Mouse (Mus musculus): ENCODE measurements around the gene Dop1b. TPM values are rescaled to one million over a fixed set of nuclear protein-coding genes. Genes with fewer than 3 reads are reported as not detected.

Dop1b gene
- polyA plus RNA-seq, 1 experiment from 2014 or later, result 11.2 TPM

DNA sequence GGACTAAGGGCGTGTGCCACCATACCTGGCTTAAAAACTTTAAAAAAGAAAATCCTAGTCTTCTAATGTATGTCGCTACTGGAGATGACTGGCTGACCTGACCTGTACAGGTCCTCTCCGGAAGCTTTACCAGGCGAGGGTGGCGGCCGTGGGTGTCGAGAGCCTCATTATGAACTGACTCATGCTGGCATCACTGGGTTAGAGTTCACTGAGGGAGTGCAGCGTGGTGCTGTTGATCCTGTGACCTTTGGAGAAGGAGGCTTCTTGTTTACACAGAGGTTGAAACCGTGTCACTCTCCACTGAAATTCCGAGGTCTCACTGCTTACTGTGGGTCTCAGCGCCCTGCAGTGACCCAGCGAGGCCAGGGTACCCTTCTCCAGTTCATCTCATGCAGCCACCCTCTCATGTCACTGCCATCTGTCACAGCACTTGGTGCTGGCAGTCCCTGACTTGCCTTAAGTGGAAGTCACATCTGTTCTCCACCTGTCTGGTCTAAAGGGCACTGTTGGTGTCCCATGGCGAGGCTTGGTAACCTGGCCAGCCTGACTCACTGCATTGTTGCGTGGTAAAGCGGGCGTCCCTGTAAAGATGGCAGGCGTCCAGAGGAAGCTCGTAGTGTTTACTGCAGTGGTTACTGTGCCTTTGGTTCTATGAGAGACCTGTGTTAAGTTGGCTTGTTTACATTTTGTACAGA lies 21.3 kb downstream of the Dop1b start:
- ATAC-seq (ENCODE audit: insufficient number of reproducible peaks, insufficient read depth, low FRiP score, low TSS enrichment, low read depth), result no peak
- Histone ChIP-seq H3K4me2 (no peak overlapping the region), H3K36me3 (no peaks in the 10 kb centered on the region), H3K9ac (replicated peaks) (0 out of 2 replicates have a peak overlapping the region, but pooled peaks have one; percentile 14), H3K4me3 (replicated peaks) (no peak overlapping the region), H3K9me3 (no peaks in the 10 kb centered on the region), H3K27ac (no peak overlapping the region), H3K4me1 (replicated peaks) (peaks cover 10% of the 10 kb centered on the region), H3K27me3 (no peaks in the 10 kb centered on the region)
- WGBS, result 73% methylated on average over 18 of the region's 18 CpGs

- H3K9ac ChIP-seq (replicated peaks), result no peak overlapping the region
- ATAC-seq (ENCODE audit: insufficient number of reproducible peaks, insufficient read depth, low FRiP score, low TSS enrichment, low read depth), result no peak
- H3K4me2 ChIP-seq, result no peak overlapping the region
- 90% methylated on average over 11 of the region's 11 CpGs for WGBS
- H3K4me1 ChIP-seq (replicated peaks), result no peaks in the 10 kb centered on the region
- no peaks in the 10 kb centered on the region for H3K27me3 ChIP-seq
- no peak overlapping the region for H3K4me3 ChIP-seq (replicated peaks)
- no peak overlapping the region for H3K27ac ChIP-seq
- H3K36me3 ChIP-seq, result peaks cover 9% of the 10 kb centered on the region; the same call in 1 of the 2 replicates
- H3K9me3 ChIP-seq, result no peaks in the 10 kb centered on the region
These were observed 27.5 kb downstream of the Dop1b start for GRCm38 (mm10) chr16:93739251-93739650.

GRCm38 (mm10) chr16:93742903-93743302 lies 31.2 kb downstream of the Dop1b start:
- H3K27me3 ChIP-seq, result no peaks in the 10 kb centered on the region
- no peaks in the 10 kb centered on the region; the same call in 1 of the 2 replicates for H3K4me1 ChIP-seq (replicated peaks)
- H3K9me3 ChIP-seq, result no peaks in the 10 kb centered on the region
- no peak overlapping the region for H3K27ac ChIP-seq
- no peak overlapping the region for H3K4me3 ChIP-seq (replicated peaks)
- peaks cover 9% of the 10 kb centered on the region; the same call in 1 of the 2 replicates for H3K36me3 ChIP-seq
- 69% methylated on average over 1 of the region's 1 CpGs for WGBS
- ATAC-seq (ENCODE audit: insufficient number of reproducible peaks, insufficient read depth, low FRiP score, low TSS enrichment, low read depth), result no peak
- H3K9ac ChIP-seq (replicated peaks), result no peak overlapping the region
- H3K4me2 ChIP-seq, result no peak overlapping the region

DNA sequence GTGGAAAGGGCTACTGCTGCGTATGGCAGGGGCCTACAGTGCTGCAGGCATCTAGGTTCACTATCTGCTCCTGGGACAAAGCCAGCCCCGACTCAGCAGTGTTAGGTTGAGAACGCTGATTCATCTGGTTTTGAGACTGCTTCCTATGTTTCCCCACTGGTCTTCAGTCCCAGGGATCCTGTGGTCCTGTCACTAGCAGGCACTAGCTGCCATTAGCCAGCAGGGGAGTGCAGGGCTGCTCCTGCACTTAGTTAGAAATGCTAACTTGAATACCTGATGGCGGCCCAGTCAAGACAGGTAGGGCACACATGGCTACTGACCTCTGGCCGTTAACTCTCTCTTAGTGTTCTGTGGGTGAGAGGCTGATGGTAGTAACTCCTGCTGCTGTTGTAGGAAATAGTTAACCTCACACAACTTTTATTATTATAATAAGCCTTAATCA lies 32.4 kb downstream of the Dop1b start:
- Histone ChIP-seq H3K9me3 (no peaks in the 10 kb centered on the region), H3K9ac (replicated peaks) (0 out of 2 replicates have a peak overlapping the region, but pooled peaks have one; percentile 18), H3K4me3 (replicated peaks) (no peak overlapping the region), H3K27ac (peak overlapping the region; percentile 41; the same call in 1 of the 2 replicates), H3K36me3 (peaks cover 9% of the 10 kb centered on the region; the same call in 1 of the 2 replicates), H3K27me3 (no peaks in the 10 kb centered on the region), H3K4me1 (replicated peaks) (no peaks in the 10 kb centered on the region; the same call in 1 of the 2 replicates), H3K4me2 (no peak overlapping the region)
- no peak for ATAC-seq (ENCODE audit: insufficient number of reproducible peaks, insufficient read depth, low FRiP score, low TSS enrichment, low read depth)
- WGBS, result 62% methylated on average over 5 of the region's 5 CpGs

DNA sequence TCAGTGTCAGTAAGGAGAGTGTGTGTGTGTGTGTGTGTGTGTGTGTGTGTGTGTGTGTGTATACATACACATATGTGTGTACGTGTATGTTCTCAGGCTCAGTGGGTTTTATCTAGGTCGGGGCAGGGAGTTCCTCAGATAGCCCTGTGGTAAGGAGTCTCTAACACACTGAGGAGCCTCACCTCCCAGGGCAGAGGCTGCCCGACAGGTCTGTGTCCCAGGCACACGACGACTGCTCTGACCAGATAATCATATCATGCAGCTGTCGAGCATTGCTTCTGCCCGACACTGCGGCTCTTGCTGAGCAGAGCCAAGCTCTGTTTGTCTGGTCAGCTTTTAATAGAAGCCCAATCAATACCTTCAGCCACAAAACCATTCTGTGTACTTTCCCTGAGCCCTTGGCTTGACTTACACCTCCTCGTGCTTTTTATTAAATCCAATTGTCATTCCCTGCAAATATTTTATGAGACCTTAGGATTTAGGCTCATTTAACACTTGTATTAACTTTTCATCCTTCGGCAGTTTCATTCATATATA lies 33.2 kb downstream of the Dop1b start:
- H3K4me2 ChIP-seq, result no peak overlapping the region
- no peak overlapping the region for H3K27ac ChIP-seq
- no peak overlapping the region for H3K4me3 ChIP-seq (replicated peaks)
- no peaks in the 10 kb centered on the region; the same call in 1 of the 2 replicates for H3K4me1 ChIP-seq (replicated peaks)
- ATAC-seq (ENCODE audit: insufficient number of reproducible peaks, insufficient read depth, low FRiP score, low TSS enrichment, low read depth), result no peak
- no peak overlapping the region for H3K9ac ChIP-seq (replicated peaks)
- peaks cover 6% of the 10 kb centered on the region; the same call in 1 of the 2 replicates for H3K36me3 ChIP-seq
- 83% methylated on average over 10 of the region's 10 CpGs for WGBS
- no peaks in the 10 kb centered on the region for H3K27me3 ChIP-seq
- H3K9me3 ChIP-seq, result no peaks in the 10 kb centered on the region

DNA sequence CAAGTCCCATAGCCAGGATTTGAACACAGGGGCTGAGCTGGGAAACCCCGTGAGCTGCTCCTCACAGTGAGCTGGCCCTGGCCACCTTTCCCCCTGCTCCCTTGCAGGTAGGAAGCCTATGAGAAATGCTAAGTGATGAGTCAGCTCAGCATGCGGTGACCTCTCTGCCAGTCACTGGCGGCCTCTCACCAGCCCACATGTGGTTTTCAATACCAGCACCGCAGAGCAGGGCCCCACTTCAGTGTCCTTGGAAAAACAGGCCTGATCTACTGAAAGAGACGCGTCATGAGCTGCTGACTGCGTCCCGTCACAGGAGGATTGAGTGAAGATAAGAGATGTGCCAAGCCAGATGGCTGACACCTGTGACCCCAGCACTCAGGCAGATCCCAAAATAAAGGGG lies 34.7 kb downstream of the Dop1b start:
- H3K4me3 ChIP-seq (replicated peaks), result no peak overlapping the region
- no peak overlapping the region for H3K9ac ChIP-seq (replicated peaks)
- H3K9me3 ChIP-seq, result no peaks in the 10 kb centered on the region
- 0 out of 2 replicates have a peak, but pooled peaks cover 2% of the 10 kb centered on the region for H3K36me3 ChIP-seq
- WGBS, result 70% methylated on average over 8 of the region's 8 CpGs
- no peak overlapping the region for H3K27ac ChIP-seq
- no peak overlapping the region for H3K4me2 ChIP-seq
- no peak for ATAC-seq (ENCODE audit: insufficient number of reproducible peaks, insufficient read depth, low FRiP score, low TSS enrichment, low read depth)
- H3K4me1 ChIP-seq (replicated peaks), result no peaks in the 10 kb centered on the region; the same call in 1 of the 2 replicates
- H3K27me3 ChIP-seq, result no peaks in the 10 kb centered on the region

GRCm38 (mm10) chr16:93746957-93747356 lies 35.3 kb downstream of the Dop1b start:
- Histone ChIP-seq H3K4me3 (replicated peaks) (no peak overlapping the region), H3K4me1 (replicated peaks) (no peaks in the 10 kb centered on the region; the same call in 1 of the 2 replicates), H3K36me3 (no peaks in the 10 kb centered on the region), H3K9me3 (no peaks in the 10 kb centered on the region), H3K4me2 (no peak overlapping the region), H3K9ac (replicated peaks) (no peak overlapping the region), H3K27ac (no peak overlapping the region), H3K27me3 (no peaks in the 10 kb centered on the region)
- ATAC-seq (ENCODE audit: insufficient number of reproducible peaks, insufficient read depth, low FRiP score, low TSS enrichment, low read depth), result no peak
- WGBS, result 89% methylated on average over 4 of the region's 4 CpGs

DNA sequence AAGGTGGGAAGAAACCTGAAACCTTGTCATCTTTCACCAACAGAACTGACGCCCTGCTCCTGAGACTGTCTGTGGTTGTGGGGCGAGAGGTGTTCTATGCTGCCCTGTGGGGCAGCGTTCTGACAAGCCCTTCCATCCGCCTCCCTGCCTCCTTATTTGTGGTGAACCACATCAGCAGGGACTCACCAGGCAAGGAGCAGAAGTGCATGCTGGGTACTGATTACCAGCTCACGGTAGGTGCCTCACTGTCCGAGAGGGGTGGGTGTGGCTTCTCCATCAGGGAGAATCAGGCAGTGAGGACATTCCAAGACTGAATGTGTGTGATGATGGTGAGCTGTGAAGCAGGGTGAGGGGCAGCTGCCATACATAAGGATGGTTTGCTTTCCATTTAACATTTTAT lies 35.7 kb downstream of the Dop1b start:
- H3K27me3 ChIP-seq, result no peaks in the 10 kb centered on the region
- no peaks in the 10 kb centered on the region for H3K36me3 ChIP-seq
- H3K27ac ChIP-seq, result no peak overlapping the region
- WGBS, result 69% methylated on average over 6 of the region's 6 CpGs
- no peaks in the 10 kb centered on the region for H3K9me3 ChIP-seq
- no peak overlapping the region for H3K4me2 ChIP-seq
- ATAC-seq (ENCODE audit: insufficient number of reproducible peaks, insufficient read depth, low FRiP score, low TSS enrichment, low read depth), result no peak; the same call in 1 of the 2 replicates
- no peak overlapping the region for H3K4me3 ChIP-seq (replicated peaks)
- H3K9ac ChIP-seq (replicated peaks), result no peak overlapping the region
- no peaks in the 10 kb centered on the region; the same call in 1 of the 2 replicates for H3K4me1 ChIP-seq (replicated peaks)

GRCm38 (mm10) chr16:93749147-93749910 lies 37.6 kb downstream of the Dop1b start:
- H3K4me2 ChIP-seq, result no peak overlapping the region
- no peak for ATAC-seq (ENCODE audit: insufficient number of reproducible peaks, insufficient read depth, low FRiP score, low TSS enrichment, low read depth)
- WGBS, result 77% methylated on average over 15 of the region's 15 CpGs
- H3K9me3 ChIP-seq, result no peaks in the 10 kb centered on the region
- H3K36me3 ChIP-seq, result no peaks in the 10 kb centered on the region
- H3K27ac ChIP-seq, result no peak overlapping the region
- no peak overlapping the region for H3K9ac ChIP-seq (replicated peaks)
- H3K4me3 ChIP-seq (replicated peaks), result no peak overlapping the region
- H3K27me3 ChIP-seq, result no peaks in the 10 kb centered on the region
- no peaks in the 10 kb centered on the region; the same call in 1 of the 2 replicates for H3K4me1 ChIP-seq (replicated peaks)

DNA sequence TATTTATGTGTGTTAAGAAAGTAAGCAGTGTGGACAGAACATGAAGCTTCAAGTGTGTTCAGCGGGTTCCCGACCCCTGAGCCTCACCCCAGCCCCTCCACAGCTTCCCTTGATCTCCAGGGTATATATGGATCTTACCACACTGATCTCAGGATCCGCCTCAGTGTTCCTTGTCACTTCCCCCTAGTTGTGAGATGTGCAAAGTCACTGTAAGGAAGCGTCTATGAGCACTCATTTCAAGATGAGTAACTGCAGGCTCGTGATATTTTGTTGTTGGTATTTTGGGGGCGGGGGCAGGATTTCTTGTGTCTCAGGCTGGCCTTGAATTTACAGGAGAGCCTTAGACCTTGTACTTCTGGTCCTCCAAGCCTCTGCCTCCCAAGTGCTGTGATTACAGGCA lies 38.8 kb downstream of the Dop1b start:
- Histone ChIP-seq H3K4me3 (replicated peaks) (no peak overlapping the region), H3K4me1 (replicated peaks) (no peaks in the 10 kb centered on the region), H3K9me3 (no peaks in the 10 kb centered on the region), H3K9ac (replicated peaks) (no peak overlapping the region), H3K27me3 (no peaks in the 10 kb centered on the region), H3K36me3 (no peaks in the 10 kb centered on the region; the same call in 1 of the 2 replicates), H3K27ac (no peak overlapping the region), H3K4me2 (no peak overlapping the region)
- WGBS, result 84% methylated on average over 6 of the region's 6 CpGs
- no peak for ATAC-seq (ENCODE audit: insufficient number of reproducible peaks, insufficient read depth, low FRiP score, low TSS enrichment, low read depth)

GRCm38 (mm10) chr16:93751816-93752215 lies 40.1 kb downstream of the Dop1b start:
- no peaks in the 10 kb centered on the region for H3K27me3 ChIP-seq
- whole genome bisulfite sequencing, result 47% methylated on average over 5 of the region's 5 CpGs
- H3K9ac ChIP-seq (replicated peaks), result no peak overlapping the region
- ATAC-seq (ENCODE audit: insufficient number of reproducible peaks, insufficient read depth, low FRiP score, low TSS enrichment, low read depth), result no peak
- no peaks in the 10 kb centered on the region for H3K4me1 ChIP-seq (replicated peaks)
- H3K27ac ChIP-seq, result no peak overlapping the region
- H3K4me3 ChIP-seq (replicated peaks), result no peak overlapping the region
- no peaks in the 10 kb centered on the region for H3K9me3 ChIP-seq
- no peaks in the 10 kb centered on the region; the same call in 1 of the 2 replicates for H3K36me3 ChIP-seq
- H3K4me2 ChIP-seq, result no peak overlapping the region
